8 mouse cellular contexts compared by ENCODE assay signal in genomic region chr17:29887271-29887880, GRCm38 (mm10).
DNase-seq lines count a peak whose midpoint lies in the region; ATAC-seq and TF ChIP-seq lines count a peak whose summit lies in the region.

No protein-coding gene starts in this region.

- no peaks in the 10 kb centered on the region for H3K4me1 ChIP-seq in bone marrow, adult 2 months (ENCODE audit: control insufficient read depth, insufficient read depth, low read length)
- peaks cover 70% of the 10 kb centered on the region for H3K4me1 ChIP-seq in forebrain, embryonic 16.5 days (replicated peaks; ENCODE audit: control insufficient read depth, insufficient read depth, low read length)
- H3K4me1 ChIP-seq in intestine, embryonic 15.5 days (replicated peaks), result peaks cover 28% of the 10 kb centered on the region
- peaks cover 13% of the 10 kb centered on the region for H3K4me1 ChIP-seq in lung, postnatal 0 days (ENCODE audit: insufficient read depth, low read depth, low read length)

- DNase-seq in ovary, postnatal 14 days (ENCODE audit: low spot score), result peak; percentile 27
- no peak for DNase-seq in ovary, adult 18-20 months (ENCODE audit: low spot score)
- DNase-seq in lung, postnatal 0 days (ENCODE audit: low spot score), result peak; percentile 50
- DNase-seq in right cerebral cortex, postnatal 25 days, result peak; percentile 40

- no peak overlapping the region for H3K27ac ChIP-seq in bone marrow, adult 2 months (ENCODE audit: control insufficient read depth, insufficient read depth, low read depth, low read length, poor library complexity)
- peak overlapping the region; percentile 94 for H3K27ac ChIP-seq in forebrain, embryonic 16.5 days (ENCODE audit: low read length)
- H3K27ac ChIP-seq in intestine, embryonic 15.5 days, result 0 out of 2 replicates have a peak overlapping the region, but pooled peaks have one; percentile 48
- H3K27ac ChIP-seq in lung, postnatal 0 days (ENCODE audit: low read length), result 0 out of 2 replicates have a peak overlapping the region, but pooled peaks have one; percentile 2

- TF ChIP-seq CTCF in bone marrow, adult 2 months (IDR thresholded peaks at IDR 0.05; ENCODE audit: control insufficient read depth, insufficient read depth, low read length), result no peak
- TF ChIP-seq CTCF in lung, postnatal 0 days (IDR thresholded peaks at IDR 0.05), result peak; percentile 54

- WGBS in bone marrow, adult 2 months, result under 1% methylated on average over 57 of the region's 57 CpGs
- WGBS in forebrain, embryonic 16.5 days, result under 1% methylated on average over 56 of the region's 57 CpGs
- under 1% methylated on average over 57 of the region's 57 CpGs for WGBS in intestine, embryonic 15.5 days
- WGBS in lung, postnatal 0 days, result 1% methylated on average over 50 of the region's 57 CpGs

- no peak for TF ChIP-seq EP300 in lung, postnatal 0 days (IDR thresholded peaks at IDR 0.05)

- no peaks in the 10 kb centered on the region for H3K9me3 ChIP-seq in forebrain, embryonic 16.5 days (ENCODE audit: control insufficient read depth, low read length)
- H3K9me3 ChIP-seq in intestine, embryonic 15.5 days, result no peaks in the 10 kb centered on the region
- no peaks in the 10 kb centered on the region for H3K9me3 ChIP-seq in lung, postnatal 0 days (ENCODE audit: low read length)

- H3K27me3 ChIP-seq in forebrain, embryonic 16.5 days (replicated peaks; ENCODE audit: control insufficient read depth, insufficient read depth, low read length), result peaks cover 4% of the 10 kb centered on the region; the same call in 1 of the 2 replicates
- H3K27me3 ChIP-seq in intestine, embryonic 15.5 days (replicated peaks), result peaks cover 61% of the 10 kb centered on the region
- peaks cover 31% of the 10 kb centered on the region; the same call in 1 of the 2 replicates for H3K27me3 ChIP-seq in lung, postnatal 0 days (replicated peaks; ENCODE audit: insufficient read depth, low read length)

- H3K9ac ChIP-seq in forebrain, embryonic 16.5 days (replicated peaks; ENCODE audit: low read depth, low read length), result peak overlapping the region; percentile 85
- peak overlapping the region; percentile 67 for H3K9ac ChIP-seq in intestine, embryonic 15.5 days
- H3K9ac ChIP-seq in lung, postnatal 0 days (replicated peaks; ENCODE audit: low read depth), result 0 out of 2 replicates have a peak overlapping the region, but pooled peaks have one; percentile 8

- peak overlapping the region; percentile 15 for H3K4me3 ChIP-seq in bone marrow, adult 2 months (replicated peaks; ENCODE audit: control insufficient read depth, low read depth, low read length)
- H3K4me3 ChIP-seq in forebrain, embryonic 16.5 days (replicated peaks; ENCODE audit: low read length), result peak overlapping the region; percentile 67
- peak overlapping the region; percentile 67 for H3K4me3 ChIP-seq in intestine, embryonic 15.5 days (replicated peaks)
- peak overlapping the region; percentile 56 for H3K4me3 ChIP-seq in lung, postnatal 0 days (ENCODE audit: low read depth, low read length)

- peak; percentile 13 for ATAC-seq in forebrain, embryonic 16.5 days
- peak; percentile 57 for ATAC-seq in intestine, embryonic 15.5 days
- ATAC-seq in lung, postnatal 0 days, result peak; percentile 55
- no peak for ATAC-seq in activated CD4-positive, CD25-positive, alpha-beta regulatory T cell, adult 4 months

- H3K4me2 ChIP-seq in forebrain, embryonic 16.5 days (ENCODE audit: low read length), result peak overlapping the region; percentile 95
- H3K4me2 ChIP-seq in intestine, embryonic 15.5 days (replicated peaks), result peak overlapping the region; percentile 100
- H3K4me2 ChIP-seq in lung, postnatal 0 days (replicated peaks; ENCODE audit: low read depth, low read length), result peak overlapping the region; percentile 97

- H3K36me3 ChIP-seq in forebrain, embryonic 16.5 days (ENCODE audit: control insufficient read depth, insufficient read depth), result no peaks in the 10 kb centered on the region
- no peaks in the 10 kb centered on the region for H3K36me3 ChIP-seq in intestine, embryonic 15.5 days
- H3K36me3 ChIP-seq in lung, postnatal 0 days (ENCODE audit: insufficient read depth, low read length), result no peaks in the 10 kb centered on the region

- TF ChIP-seq POLR2A in bone marrow, adult 2 months (IDR thresholded peaks at IDR 0.05; ENCODE audit: borderline replicate concordance, control insufficient read depth, low read depth, low read length), result no peak

Comparison
In these comparisons a context has a peak if more than half of its experiments do, and no peak if none do; other contexts are left out.
1. H3K4me3 ChIP-seq: peak in every context shown above with its lines; median percentile 67 in forebrain, embryonic 16.5 days; 67 in intestine, embryonic 15.5 days; 56 in lung, postnatal 0 days; 15 in bone marrow, adult 2 months.
2. H3K9ac ChIP-seq: peak in every context shown above with its lines; median percentile 85 in forebrain, embryonic 16.5 days; 67 in intestine, embryonic 15.5 days; 8 in lung, postnatal 0 days.